Mouse (Mus musculus): ENCODE measurements around the gene Cox4i1. TPM values are rescaled to one million over a fixed set of nuclear protein-coding genes. Genes with fewer than 3 reads are reported as not detected.

Cox4i1 gene
- 1,000 to 10,000 TPM in 1 of 2 experiments, 100 to 1,000 TPM in 1; 883 to 1,088 TPM for polyA plus RNA-seq (2017; shearing (Covaris generic))

DNA sequence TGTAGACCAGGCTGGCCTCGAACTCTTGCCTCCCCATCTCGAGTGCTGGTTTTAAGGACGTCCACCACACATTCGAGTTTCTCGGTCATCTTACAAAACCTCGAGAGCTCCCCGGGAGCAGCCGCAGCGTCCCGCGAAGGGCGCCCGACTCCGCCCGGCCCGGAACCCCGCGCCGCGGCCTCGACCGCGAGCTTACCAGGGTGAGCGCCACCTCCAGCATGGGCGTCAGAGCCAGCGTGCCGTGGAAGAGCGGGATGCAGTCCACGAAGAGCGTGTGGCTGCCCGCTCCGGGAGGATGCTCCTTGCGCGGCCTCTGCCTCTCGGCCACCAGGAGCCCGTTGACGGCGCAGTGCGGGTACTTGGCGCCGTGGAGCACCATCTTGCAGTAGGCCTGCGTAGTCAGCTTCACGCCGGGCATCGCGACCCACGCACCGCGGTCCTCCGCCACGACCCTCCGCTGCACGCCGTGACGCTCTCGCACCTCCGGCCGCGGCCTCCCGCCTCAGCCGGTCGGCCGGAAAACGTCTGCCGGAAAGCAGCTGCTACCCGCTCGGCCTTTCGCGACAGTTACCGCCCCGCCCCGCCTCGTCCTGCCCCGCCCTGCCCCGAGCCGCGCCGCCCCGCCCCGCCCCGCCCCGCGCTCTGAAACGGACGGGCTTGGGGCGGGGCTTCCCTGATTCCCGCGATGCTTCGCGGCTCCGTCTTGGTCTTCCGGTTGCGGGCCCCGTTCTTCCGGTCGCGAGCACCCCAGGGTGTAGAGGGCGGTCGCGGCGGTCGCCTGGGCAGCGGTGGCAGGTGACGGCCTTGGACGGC lies at the start of gene Cox4i1, which contains the start of gene Gm27021:
Gene Cox4i1 (plus strand): TSS at position 662 of the 813 bp plus-strand sequence.
Gene Gm27021 (minus strand): TSS at position 519 of the 813 bp plus-strand sequence.

DNA sequence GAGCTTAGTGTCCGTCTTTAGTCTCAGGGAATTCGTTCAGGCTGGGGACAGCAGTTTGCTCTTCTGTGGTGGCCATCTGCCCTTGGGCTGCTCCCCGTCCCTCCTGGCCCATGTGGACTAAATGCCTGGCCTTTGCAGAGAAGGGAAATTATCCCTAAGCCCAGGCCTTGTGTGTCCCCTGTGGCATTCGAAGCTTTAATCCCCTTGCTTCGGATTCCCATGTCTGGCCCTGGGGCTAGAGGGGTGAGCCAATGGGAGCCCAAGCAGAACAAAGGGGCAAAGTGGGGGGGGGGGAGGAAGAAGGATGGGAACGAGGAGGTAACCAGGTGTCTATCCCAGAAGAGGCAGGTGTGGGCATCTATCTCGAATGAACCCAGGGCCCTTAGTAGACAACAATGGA lies 20.5 kb upstream of the Cox4i1 start, which contains the start of gene 1190005I06Rik:
Gene 1190005I06Rik (minus strand): TSS at position 101 of the 400 bp plus-strand sequence.

DNA sequence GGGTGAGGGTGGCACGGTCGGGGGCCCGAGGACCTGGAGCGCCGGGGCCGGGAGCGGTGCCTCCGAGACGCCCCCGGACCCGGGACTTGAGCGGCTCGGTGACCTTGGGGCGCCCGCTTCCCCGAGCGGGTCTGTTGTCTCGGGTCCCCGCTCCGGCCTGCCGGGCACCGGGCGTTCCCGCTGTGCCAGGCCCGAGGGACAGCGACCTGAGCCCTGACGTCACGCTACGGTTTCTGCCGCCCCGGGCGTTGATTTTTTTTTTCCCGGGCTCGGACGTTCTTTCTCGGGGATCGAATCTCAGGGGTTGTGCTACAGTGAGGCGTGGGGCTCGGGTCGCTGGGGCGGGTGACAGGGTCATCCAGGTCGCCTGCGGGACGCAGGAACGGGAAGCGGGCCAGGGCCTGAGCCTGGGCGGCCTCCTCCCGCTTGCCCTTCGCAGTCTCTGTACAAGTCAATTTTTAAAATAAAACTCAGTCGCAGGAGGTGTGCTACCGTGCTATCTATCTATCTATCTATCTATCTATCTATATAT lies 418 bp downstream of the Cox4i1 start, which contains the start of gene Emc8:
Gene Emc8 (minus strand): TSS at position 200 of the 532 bp plus-strand sequence.

Other genes starting within 250 kb of the Cox4i1 start
- 10 to 100 TPM; 16.3 to 16.7 TPM for gene Gins2, start 78.9 kb upstream of the Cox4i1 start, polyA plus RNA-seq (2017; shearing (Covaris generic))
- 1 to 10 TPM; 1.7 to 2.8 TPM for gene 1190005I06Rik, start 20.6 kb upstream of the Cox4i1 start, polyA plus RNA-seq (2017; shearing (Covaris generic))
- 1 to 10 TPM in 1 of 2 experiments, under 1 TPM in 1; 0.59 to 1.7 TPM for gene Gm27021, start 143 bp upstream of the Cox4i1 start, polyA plus RNA-seq (2017; shearing (Covaris generic))
- 10 to 100 TPM; 86.5 to 93.8 TPM for gene Emc8, start 351 bp downstream of the Cox4i1 start, polyA plus RNA-seq (2017; shearing (Covaris generic))
- 10 to 100 TPM; 36.1 to 67.7 TPM for gene Irf8, start 68.1 kb downstream of the Cox4i1 start, polyA plus RNA-seq (2017; shearing (Covaris generic))

Data from activated CD4-positive, CD25-positive, alpha-beta regulatory T cell (primary cell).